Mouse (Mus musculus) spleen, embryonic (tissue): ENCODE data around the gene Xntrpc.

Experiments
- CTCF ChIA-PET: fragments of 350-600 bp; sonication (Branson Sonifier 250); formaldehyde crosslinking; loops from one replicate; lab custom pipeline; 2022; lab: Charles Lee

Xntrpc gene

GRCm38 (mm10) chr7:102065046-102065891, at the start of gene Xntrpc, which contains the start of the genes Rnf121 and Xndc1:
TSS of gene Xntrpc (plus strand) at chr7:102065713.
TSS of gene Rnf121 (minus strand) at chr7:102065469.
TSS of gene Xndc1 (plus strand) at chr7:102065511.
- CTCF ChIA-PET: no interaction called here

DNA sequence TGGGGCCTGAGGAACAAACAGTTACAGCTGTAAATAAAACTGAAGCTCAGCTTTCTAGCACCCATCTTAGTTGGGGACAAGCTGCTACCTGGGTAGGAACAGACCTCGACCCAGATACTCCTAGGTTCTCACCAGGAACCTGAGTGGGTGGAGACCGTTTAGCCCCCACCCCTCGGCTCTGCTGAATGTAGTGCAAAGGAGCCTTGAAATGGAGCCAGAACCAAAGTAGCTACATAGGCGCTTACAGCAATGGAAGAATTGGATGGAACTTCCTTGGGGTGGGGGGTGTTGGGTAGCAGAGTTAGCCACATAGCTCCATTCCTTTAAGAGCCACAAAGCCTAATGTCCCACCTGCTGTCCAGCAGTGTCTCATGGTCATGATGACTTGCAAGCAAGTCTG, 48.6 kb upstream of the Xntrpc start:
- CTCF ChIA-PET: interaction anchor here (0.7 kb wide), 1 partner anchor 910 kb away, joined by 3 read pairs; no protein-coding TSS in a partner anchor

DNA sequence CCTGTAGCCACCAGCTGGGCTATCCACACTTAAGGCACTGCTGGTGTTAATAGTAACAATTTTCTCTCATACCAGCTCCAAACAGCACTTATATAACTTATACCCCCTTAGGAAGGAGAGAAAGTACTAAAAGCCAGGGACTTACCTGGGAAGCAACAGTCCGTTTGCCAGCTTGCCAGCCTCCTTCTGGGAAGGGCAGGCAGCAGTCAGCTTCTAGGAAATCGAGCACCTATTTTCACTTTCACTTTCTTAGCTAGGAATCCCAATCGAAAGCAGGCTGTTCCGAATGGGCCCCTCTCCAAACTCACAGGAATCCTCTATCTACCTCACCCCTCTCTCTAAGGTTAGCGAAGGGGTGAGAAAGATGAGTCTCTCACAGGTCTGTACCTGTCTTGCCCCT, 48.1 kb upstream of the Xntrpc start:
- CTCF ChIA-PET: no interaction called here

DNA sequence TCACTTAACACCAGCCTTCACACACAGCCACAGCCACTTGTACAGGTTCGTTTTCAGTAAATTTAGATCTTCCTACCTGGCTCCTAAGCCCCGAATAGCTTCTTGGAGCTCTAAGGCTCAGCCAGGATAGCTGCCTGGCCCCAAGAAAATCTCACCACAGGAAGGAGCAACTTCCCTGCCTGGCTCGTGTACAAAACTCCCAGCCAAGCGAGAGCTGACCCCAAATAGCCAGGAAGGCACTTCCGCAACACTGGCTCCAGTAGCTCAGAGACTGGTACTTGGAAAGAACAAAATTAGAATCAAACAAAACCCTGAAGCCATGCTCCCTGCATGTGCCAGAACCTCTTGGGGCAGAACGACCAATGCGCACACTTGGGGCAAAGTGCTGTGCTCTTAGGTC, 47.5 kb upstream of the Xntrpc start:
- CTCF ChIA-PET: no interaction called here

DNA sequence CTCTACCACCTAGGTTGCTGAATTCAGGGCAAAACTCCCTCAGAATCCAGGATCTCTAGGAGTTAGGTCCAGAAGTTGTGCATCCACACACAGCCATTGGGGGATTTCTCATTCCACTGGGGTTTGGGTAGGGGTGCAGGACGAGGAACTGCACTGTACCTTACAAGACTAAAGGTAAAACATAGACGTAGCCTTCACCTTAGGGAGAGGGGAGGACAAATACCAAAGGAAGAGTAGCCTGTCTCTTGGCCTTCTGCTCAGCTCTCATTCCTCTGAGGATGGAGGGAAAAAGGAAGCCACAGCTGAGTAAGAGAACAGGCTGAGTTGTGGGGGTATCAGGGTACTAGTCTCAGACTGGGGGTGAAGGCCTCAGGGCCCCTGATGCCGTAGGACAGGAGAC, 46.9 kb upstream of the Xntrpc start, which contains the start of gene Il18bp:
Gene Il18bp (minus strand): TSS at position 101 of the 400 bp plus-strand sequence.
- CTCF ChIA-PET: no interaction called here

DNA sequence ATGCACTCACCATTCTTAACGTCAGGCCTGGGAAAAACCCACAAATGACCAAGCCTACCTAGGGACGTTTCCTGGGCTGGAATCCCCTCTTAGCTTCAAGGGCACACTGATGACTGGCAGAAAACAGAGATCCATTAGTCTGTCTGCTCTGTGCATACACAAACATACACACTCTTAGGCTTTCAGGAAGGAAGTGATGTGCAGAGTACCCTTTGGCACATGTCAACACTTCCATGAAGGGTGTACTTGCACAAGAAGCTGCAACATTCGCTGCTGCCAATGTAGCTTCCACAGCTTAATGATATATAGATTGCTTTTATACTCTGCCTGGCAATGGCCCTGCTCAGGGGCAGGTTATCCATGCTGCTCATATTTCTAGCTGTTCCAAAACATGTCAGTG, 46.2 kb upstream of the Xntrpc start:
- CTCF ChIA-PET: no interaction called here

GRCm38 (mm10) chr7:102020934-102021333, 44.6 kb upstream of the Xntrpc start:
- CTCF ChIA-PET: interaction anchor here (0.7 kb wide), 1 partner anchor 87 kb away, joined by 6 read pairs; the partner anchor contains the start of gene Numa1

DNA sequence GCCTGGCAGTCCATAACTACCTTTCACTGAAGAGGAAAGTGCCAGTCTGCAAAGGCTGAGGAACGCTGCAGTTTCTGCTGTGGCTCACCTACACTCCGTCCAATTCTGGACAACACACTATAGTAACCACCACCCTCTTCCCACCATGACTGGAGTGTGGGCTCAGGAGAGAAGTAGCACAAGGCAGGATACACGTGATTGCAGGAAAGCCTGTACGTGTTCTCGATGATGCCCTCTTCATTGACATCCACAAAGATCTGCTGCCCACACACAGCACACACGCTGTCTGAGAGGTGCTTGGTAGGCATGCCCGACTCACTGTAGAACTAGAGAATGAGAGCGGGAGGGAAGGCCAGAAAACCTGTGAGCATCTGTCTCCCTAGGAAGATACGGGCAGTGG, 41.7 kb upstream of the Xntrpc start:
- CTCF ChIA-PET: no interaction called here

- CTCF ChIA-PET: interaction anchor here (0.6 kb wide), 1 partner anchor 23 kb away, joined by 3 read pairs; no protein-coding TSS in a partner anchor
These were observed 40.1 kb upstream of the Xntrpc start for GRCm38 (mm10) chr7:102025187-102026119.

DNA sequence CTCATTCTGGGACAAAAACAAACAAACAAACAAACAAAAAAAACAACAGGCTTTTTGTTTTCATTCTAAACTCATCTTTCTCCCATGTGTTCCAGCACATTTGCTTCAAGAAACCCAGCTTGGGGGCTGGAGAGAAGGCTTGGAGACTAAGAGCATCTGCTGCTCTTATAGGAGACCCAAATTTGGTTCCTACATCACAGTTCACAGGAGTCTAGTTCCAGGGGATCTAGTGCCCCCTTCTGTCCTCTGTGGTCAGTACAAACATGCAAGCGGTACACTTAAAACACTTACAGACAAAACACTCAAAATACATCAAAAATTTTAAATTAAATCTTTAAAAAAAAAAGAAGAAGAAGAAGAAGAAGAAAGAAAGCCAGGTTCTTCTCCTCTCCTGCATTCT, 30.6 kb upstream of the Xntrpc start:
- CTCF ChIA-PET: no interaction called here

- CTCF ChIA-PET: no interaction called here
These were observed 30.0 kb upstream of the Xntrpc start for GRCm38 (mm10) chr7:102035534-102035933.

GRCm38 (mm10) chr7:102037318-102037717, 28.2 kb upstream of the Xntrpc start:
- CTCF ChIA-PET: interaction anchor here (0.7 kb wide), 1 partner anchor 11 kb away, joined by 5 read pairs; no protein-coding TSS in a partner anchor

- CTCF ChIA-PET: no interaction called here
These were observed 23.2 kb upstream of the Xntrpc start for GRCm38 (mm10) chr7:102042314-102042713.

- CTCF ChIA-PET: interaction anchor here (0.7 kb wide), 1 partner anchor 23 kb away, joined by 3 read pairs; no protein-coding TSS in a partner anchor
These were observed 17.0 kb upstream of the Xntrpc start for GRCm38 (mm10) chr7:102048524-102048923.

GRCm38 (mm10) chr7:102061353-102061752, 4.2 kb upstream of the Xntrpc start:
- CTCF ChIA-PET: no interaction called here

DNA sequence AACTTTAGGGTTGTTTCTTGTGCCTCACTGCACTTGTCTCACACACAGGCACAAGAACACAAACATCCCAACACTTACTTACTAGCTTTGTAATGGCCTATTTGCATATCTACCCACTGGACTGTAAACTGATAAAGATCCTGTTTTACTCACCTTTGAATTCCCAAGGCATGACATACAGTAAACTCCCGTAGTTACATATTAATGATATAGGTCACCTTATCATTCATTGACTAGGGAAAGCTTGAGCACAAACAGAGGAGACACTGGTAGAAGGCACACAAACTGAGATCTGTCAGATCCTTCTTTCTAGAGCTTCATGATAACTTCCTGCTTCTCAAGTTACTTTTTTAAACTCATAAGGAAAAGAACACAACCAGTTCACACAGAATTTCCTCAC, 3.3 kb upstream of the Xntrpc start:
- CTCF ChIA-PET: no interaction called here

- CTCF ChIA-PET: no interaction called here
These were observed 1.6 kb upstream of the Xntrpc start for GRCm38 (mm10) chr7:102063891-102064290.

DNA sequence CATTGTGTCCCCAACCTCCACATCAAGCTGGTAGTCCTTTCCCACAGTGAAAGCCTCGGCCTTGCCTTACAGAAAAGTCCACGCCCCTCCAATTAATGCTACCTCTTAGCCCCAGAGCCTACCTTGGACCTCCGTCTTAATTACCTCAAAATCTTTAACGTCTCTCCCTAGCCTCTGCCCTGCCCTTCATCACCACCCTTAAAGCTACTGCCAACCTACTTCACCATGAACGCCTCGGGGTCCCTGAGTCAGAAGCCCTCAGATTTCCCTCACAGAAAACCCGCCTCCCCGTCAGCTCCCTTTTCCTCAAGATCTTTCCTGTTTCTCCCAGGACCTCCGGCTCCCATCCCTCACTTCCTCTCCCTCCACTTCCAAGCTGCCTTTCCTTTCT, 863 bp upstream of the Xntrpc start:
- CTCF ChIA-PET: no interaction called here

DNA sequence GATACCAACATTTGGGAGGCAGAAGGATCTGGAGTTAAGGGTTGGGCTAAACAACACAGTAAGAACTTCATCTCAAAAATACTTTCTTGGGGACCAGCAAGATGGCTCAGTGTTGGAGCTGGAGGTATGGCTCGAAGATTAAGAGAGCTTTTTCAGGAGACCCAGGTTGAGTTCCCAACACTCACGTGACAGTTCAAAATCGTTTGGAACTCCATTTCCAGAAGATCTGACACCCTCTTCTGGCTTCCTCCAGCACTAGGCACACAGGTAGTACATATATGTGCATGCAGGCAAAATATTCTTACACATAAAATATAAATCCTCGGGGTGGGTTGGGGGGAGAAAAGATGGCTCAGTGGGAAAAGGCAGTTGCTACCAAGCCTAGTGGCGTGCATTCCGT, 850 bp downstream of the Xntrpc start:
- CTCF ChIA-PET: no interaction called here

DNA sequence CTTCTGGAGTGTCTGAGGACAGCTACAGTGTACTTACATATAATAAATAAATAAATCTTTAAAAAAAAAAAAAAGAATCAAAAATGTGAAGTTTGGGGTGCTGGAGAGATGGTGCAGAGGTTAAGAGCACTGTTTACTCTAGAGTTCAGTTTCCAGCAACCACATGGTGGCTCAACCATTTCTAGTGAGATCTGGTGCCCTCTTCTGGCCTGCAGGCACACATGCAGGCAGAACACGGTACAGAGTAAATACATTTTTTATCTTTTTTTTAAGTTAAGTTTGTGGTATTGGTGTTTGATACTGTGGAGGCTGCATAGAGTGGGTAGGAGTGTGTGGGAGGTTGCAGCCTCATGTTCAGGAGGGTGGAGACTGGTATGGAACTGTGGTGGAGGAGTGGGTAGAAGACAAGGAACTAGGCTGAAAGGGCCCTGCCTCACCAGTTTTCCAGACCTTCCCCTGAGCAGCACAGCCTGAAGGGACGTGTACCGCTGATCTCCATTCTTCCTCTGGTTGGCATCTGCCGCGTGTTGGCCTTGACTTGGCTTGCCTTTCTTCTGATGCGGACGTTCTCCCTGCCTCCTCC, 11.3 kb downstream of the Xntrpc start:
- CTCF ChIA-PET: no interaction called here

GRCm38 (mm10) chr7:102078517-102078916, 13.0 kb downstream of the Xntrpc start:
- CTCF ChIA-PET: no interaction called here
